Mouse (Mus musculus): ENCODE data around the gene Gm44596.

The Gm44596 gene

DNA sequence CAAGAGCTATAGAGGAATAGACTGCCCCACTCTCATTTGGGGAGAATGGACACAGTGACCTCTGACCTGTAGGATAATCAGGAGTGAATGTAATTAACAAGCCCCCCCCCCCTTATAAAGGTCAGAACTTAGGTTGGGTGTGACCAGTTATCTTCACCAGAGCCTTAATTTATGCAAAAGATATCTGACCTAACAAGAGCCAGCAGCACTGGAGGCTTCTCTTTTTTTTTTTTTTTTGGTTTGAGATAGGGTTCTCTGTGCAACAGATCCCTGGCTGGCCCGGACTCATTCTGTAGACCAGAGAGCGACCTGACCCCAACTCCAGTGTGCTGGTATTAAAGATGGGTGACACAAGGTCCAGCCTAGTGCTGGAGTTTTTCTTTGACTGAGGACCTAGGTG, 54.0 kb downstream of the Gm44596 start:
- DNase-seq (ENCODE audit: low spot score in 2 of 2): no peak

DNA sequence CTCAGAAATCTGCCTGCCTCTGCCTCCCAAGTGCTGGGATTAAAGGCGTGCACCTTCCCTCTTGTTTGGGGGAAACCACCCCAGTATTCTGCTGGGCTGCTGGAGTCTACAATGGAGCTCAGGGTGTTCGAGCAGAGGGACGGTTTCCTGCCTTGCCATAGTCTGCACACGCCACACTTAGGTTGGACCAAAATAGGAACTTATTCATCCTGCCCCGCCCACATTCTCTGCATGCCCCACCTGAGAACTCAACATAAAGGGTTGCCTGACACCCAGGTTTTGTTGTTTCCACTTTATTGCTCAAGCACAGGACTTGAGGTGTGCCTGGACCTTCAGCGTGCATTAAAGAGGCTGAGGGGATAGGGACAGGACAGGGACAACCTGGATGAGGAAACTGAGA, 54.5 kb downstream of the Gm44596 start:
- DNase-seq (ENCODE audit: low spot score in 2 of 2): no peak

DNA sequence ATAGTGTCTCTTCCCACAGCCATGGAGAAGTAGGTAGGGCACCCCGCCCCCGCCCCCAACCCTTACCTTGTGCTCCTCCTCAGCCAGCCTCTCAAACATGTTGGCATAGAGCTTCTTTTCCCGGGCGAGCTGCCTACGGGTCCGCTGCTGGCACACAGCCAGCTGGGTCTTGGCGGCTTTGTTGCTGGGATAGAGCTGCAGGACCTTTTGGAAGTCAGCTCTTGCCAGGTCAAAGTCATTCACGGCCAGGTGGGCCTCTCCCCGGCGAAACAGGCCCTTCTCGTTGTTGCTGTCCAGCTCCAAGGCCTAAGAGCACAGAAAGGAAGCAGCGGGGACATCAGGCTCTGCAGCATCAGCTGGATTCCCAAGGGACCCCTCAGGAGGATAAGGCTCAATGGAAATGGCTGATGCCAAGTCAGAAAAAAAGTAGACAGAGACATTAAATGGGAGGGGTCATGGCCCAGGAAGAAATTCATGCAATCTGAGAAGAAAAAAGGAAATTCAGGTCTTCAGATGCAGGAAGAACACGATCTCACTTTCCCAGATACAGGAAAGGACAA, 57.1 kb downstream of the Gm44596 start:
- no peak for DNase-seq (ENCODE audit: low spot score in 2 of 2)

DNA sequence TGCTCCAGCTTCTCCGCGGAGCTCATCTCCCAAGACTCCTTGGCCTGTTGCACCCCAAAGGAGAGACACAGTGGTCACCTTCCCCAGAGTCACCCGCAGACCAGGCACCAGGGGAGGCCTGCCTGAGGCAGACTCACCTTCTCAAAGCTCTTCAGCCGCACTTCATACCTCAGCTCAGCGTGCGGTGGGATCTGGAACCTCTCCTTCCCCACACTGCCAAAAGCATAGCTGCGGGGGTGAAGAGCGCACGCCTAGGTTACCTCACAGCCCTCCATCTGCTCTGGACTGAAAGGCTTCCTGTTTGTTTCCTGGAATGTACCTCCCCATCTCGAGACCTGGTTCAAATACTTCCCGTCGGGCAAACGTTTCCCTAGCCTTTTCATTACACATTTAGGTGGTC, 58.3 kb downstream of the Gm44596 start:
- DNase-seq (ENCODE audit: low spot score in 2 of 2): no peak

DNA sequence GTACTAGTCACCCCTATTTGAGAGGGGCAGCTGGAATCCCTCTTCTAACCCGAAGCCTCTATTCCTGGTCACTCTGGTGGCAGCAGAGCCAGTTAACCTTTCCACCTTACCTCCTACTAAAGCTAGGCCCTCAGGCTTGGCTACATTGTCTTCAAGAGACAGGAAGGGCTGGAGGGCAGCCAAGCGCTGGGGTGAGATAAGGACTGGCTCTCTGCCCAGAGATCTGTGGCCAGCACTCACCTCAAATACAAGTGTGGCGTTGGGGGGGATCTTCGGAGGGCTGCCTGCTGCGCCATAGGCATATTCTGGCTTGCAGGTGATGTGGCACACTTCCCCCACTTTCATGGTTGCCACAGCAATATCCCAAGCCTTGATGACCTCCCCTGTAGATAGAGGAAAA, 60.2 kb downstream of the Gm44596 start:
- DNase-seq (ENCODE audit: low spot score in 2 of 2): peak; percentile 26 to 46

DNA sequence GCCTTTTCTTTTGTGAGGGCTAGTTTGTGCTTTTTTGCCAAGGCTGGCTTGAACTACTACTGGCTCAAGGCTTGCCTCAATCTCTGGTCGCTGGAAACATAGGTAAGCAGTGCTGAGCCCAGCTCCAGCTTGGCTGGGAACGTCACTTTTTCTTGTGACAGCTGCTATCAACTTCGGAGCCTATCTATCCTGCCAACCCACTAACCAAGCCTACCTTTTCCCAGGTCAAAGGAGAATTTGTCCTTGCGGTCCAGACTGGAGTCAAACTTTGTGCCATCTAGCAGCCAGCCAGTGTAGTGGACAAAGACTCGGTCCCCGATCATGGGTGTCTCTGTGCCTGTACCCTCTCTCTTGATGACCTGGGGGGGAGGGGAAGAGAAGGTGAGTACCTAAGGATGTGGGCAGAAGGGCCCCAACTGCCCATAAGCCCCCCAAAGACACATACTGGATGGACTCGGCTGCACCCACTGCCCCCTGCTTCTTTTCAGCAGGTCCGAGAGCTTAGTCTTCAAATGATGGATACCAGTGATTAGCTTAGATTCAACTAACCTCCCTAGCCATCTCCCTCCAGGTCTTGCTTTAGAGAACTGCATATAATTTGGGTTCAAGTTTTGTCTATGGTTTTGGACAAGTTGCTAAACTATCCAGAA, 61.2 kb downstream of the Gm44596 start:
- no peak for DNase-seq (ENCODE audit: low spot score in 2 of 2)

DNA sequence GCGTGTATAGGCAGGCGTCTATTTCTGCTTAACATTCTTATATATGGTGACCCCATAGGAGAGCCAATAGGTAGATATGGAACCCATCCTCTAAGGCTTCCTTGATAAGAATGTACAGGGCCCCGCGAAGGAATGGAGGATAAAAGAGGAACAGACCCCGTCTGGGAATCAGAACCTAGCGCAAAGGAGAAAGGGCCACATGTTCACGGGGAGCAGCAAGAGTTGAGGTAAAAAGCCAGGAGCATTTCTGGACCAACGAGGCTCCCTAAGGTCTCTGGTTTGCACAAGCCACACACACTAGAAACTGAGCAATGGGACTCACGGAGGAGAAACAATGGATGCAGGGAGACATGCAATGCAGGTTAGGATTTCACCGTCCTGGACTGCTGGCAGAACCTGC, 62.0 kb downstream of the Gm44596 start:
- DNase-seq (ENCODE audit: low spot score in 2 of 2): no peak

DNA sequence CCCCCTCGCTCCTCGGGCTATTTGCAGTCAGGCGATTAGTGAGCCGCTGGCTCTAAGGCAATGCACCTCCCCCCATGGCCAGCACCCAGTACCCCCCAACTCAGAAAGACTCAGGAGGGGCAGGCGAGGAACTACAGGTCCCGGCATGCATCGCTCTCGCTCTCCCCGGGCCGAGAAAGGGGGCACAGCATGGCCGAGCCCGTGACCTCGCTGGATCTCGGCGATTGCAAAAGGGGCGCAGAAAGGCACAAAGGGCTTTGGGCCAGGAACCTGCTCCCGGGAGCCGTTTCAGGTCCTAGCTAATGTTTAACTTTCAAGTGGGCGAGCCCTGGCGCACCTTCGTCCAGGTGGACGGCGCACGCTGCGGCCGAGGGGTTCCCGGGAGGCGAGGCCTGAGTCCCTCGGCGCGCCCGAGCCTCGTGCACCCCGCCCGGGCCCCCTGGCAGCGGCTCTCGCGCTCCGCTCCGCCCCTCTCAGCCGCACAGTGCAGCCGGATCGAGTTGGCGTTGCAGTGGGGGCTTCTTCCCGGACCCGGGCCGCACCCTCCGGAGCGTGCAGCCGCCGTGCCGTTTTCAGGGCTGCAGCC, 62.5 kb downstream of the Gm44596 start:
- DNase-seq (ENCODE audit: low spot score in 2 of 2): peak; percentile 52 to 55

DNA sequence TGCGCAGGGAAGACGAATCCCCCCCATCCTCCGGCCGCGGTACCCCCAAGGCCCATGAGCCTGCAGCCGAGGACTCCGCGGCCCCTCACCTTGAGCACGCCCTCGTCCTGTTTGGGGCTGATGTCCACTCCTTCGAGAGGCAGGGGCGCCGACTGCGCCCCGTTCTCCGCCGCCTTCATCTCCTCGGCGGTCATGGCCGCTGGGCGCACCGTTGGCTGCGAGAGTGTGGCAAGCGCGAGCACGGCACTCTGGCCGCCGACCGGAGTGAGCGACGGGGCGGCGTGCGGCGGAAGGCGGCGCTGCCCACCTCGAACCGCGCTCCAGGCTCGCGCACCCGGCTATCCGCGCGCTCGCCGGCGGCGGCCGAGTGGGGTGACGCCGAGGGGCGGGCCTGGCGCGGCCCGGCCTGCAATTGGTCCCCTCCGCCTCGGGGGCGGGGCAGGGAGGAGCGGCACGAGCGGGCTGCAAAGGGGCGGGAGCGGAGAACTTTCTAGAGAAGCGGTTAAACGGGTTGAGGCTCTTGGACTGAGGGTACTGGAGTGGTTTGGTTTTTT, 63.1 kb downstream of the Gm44596 start, which contains the start of gene Fkbp4:
TSS of gene Fkbp4 (minus strand) at position 361 of the 554 bp plus-strand sequence.
- DNase-seq (ENCODE audit: low spot score in 2 of 2): peak; percentile 94 to 95

DNA sequence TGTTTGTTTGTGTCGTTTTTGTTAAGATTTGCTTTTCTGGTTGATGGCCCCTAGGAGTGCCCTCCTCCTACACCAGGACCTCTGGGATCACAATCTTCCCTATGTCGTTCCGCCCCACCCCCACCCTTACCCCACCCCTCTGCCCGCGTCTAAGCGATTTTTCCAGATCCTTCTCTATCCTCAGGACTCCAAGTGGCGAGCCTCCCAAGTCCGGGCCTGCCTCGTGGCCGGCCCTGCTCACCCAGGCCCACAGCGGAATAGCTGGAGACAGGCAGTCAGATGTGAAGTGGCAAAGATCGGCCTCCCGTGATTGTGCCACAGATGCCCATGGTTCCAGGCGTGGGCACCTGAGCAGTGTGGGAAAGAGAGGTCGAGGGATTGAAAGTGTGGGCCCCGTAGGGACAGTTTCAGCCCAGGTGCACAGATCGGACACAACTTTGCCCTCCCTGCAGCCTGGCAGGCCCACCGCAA, 63.6 kb downstream of the Gm44596 start:
- no peak for DNase-seq (ENCODE audit: low spot score in 2 of 2)

DNA sequence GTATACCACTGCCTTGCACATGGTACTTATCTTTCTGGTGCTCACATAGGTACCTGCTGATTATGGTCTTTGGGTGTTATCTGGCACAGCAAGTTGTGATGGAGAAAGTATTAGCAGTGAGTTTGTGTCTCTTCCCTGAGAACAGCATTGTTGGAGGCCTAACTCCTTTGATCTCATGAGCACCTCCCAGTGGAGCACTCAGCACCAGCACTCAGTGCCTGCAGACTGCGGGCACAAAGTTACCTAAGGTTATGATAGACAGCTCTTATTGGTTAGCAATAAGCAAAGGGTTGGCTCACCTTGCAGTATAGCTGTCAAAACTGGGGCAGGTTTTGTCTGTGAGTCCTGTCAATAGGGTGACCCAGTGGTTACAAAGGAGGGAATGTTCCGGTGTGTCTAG, 64.9 kb downstream of the Gm44596 start:
- DNase-seq (ENCODE audit: low spot score in 2 of 2): no peak

DNA sequence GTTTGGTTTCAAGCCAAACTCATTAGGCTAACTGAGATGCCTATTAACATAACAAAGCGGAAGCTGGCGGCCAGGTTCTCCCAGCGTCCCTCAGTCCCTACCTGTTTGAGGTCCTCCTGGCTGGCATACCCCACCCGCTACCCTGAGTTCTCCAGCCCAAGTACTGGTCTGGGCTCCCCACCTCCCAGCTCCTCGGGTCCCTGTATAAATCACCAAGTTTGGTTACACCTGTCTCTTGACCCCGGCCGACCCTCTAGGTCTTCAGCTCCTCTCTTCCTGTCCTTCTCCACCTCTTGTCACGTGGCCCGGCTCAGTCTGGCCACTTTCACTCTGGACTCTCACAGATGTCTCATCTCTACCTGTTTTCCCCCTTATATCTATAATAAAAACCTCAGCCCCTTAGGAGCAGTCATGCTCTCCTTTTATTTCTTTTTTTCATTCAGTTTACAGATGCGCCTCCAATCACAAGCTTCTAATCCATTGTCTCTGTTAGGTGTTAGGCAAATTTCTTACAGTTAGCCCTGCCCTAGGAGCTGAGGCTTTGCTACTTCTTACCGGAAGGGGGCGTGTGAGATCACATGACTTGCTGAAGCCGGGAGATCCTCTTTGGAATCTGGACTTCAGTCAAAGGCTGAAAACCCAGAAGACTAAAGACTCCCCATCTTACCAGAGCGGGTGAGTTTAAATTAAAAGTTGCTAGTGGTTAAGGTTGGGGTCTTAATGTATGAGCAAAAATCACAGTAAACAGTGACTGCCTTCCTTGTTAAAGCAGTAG, 70.6 kb downstream of the Gm44596 start:
- DNase-seq (ENCODE audit: low spot score in 2 of 2): peak in 1 of 2 experiments; percentile 18

DNA sequence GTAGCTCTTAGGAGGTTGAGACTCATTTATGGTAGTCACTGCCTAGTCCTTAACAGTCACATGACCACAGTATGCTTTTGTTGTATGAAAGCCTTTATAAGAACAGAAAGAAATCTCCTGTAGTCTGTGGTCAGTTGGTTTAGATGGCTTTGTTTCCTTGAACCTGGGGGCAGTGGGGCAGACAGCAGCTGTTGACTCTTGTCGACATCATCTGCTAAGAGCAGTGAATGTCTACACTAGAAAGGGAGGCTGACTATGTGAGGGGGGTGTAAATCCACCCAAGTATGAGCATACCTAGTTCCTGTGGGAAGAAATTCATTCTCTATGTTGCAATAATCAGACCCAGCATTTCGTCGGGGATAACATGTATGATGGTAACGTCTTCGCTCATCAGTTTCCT, 71.8 kb downstream of the Gm44596 start:
- DNase-seq (ENCODE audit: low spot score in 2 of 2): no peak

DNA sequence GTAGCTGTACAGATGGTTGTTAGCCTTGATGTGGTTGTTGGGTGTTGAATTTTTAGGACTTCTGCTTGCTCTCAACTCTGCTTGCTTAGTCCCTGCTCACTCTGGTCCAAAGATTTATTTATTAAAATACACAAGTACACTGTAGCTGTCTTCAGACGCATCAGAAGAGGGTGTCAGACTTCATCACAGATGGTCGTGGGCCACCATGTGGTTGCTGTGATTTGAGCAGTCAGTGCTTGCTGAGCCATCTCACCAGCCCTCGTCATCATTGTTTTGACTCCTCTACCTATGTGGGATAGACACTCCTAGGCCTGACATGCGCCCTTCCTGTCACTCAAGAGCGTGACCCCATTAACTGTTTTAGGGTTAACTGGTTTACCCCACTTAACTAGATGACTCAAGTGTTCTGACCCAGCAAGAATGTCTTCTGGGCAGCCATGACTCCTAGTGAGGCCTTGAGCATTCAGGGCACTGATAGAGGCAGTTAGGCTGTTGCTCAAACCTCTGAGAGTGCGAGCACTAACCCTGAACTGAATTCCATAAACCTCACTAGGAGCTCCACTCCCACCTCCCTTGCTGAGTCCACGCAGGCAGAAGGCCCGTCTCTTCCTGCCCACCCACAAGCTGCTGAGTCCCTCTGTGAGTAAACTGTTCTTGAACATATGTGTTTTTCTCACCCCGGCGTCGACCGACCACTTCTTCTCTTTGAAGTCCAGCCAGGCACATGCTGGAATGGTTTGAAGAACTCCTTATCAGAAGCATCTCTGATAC, 80.7 kb downstream of the Gm44596 start:
- no peak for DNase-seq (ENCODE audit: low spot score in 2 of 2)
